Mouse (Mus musculus): Measurements from ENCODE around the gene Atp7b. TPM values are rescaled to one million over a fixed set of nuclear protein-coding genes. Genes with fewer than 3 reads are reported as not detected.

Atp7b gene
- total and polyA plus RNA-seq, 3 experiments, result 29.4 to 32.5 TPM; not detected in 1

GRCm38 (mm10) chr8:21958414-21958813, 101.7 kb downstream of the Atp7b start, which contains the start of gene Fam90a1a:
Fam90a1a (plus strand) TSS chr8:21958714.
- Histone ChIP-seq H3K9ac (ENCODE audit: control insufficient read depth, low read depth, low read length, poor library complexity, severe bottlenecking) (no peak within 1 kb of the TSS), H3K9me3 (replicated peaks; ENCODE audit: insufficient read depth, low read length) (no peaks in the 10 kb centered on the region), H3K27me3 (ENCODE audit: control insufficient read depth in 1 of 2, insufficient read depth in 2 of 2, low read length in 2 of 2) (no peaks in the 10 kb centered on the region), H3K36me3 (ENCODE audit: control insufficient read depth in 1 of 2, insufficient read depth in 2 of 2, low read length in 2 of 2) (no peaks in the 10 kb centered on the region), H3K4me3 (ENCODE audit: control insufficient read depth in 1 of 2, insufficient read depth in 1 of 2, low read depth in 2 of 2, low read length in 2 of 2) (no peak within 1 kb of the TSS), H3K79me2 (ENCODE audit: control insufficient read depth, insufficient read depth, low read length, poor library complexity) (no peaks in the 10 kb centered on the region), H3K27ac (ENCODE audit: control insufficient read depth, low read depth, low read length) (no peak within 1 kb of the TSS), H3K4me1 (ENCODE audit: control insufficient read depth in 1 of 2, insufficient read depth in 2 of 2, low read length in 2 of 2) (no peaks in the 10 kb centered on the region)
- no peak for DNase-seq (ENCODE audit: low read depth, low spot score)
- TF ChIP-seq MAZ (IDR thresholded peaks at IDR 0.05; ENCODE audit: low read depth, low read length), result no peak
- no peak for TF ChIP-seq MYB (IDR thresholded peaks at IDR 0.05; ENCODE audit: low read depth, low read length)
- no peak for TF ChIP-seq ELF1 (IDR thresholded peaks at IDR 0.05; ENCODE audit: low read depth, low read length)
- TF ChIP-seq ZKSCAN1 (IDR thresholded peaks at IDR 0.05; ENCODE audit: low read depth, low read length), result no peak
- no peak for TF ChIP-seq ZMIZ1 (IDR thresholded peaks at IDR 0.05; ENCODE audit: low read depth, low read length)
- no peak for TF ChIP-seq USF2 (IDR thresholded peaks at IDR 0.05; ENCODE audit: borderline replicate concordance in 1 of 2, insufficient read depth in 1 of 2, low read depth in 1 of 2, low read length in 2 of 2)

- Histone ChIP-seq H3K36me3 (ENCODE audit: control insufficient read depth in 1 of 2, insufficient read depth in 2 of 2, low read length in 2 of 2) (no peaks in the 10 kb centered on the region), H3K9ac (ENCODE audit: control insufficient read depth, low read depth, low read length, poor library complexity, severe bottlenecking) (no peak overlapping the region), H3K27ac (ENCODE audit: control insufficient read depth, low read depth, low read length) (no peak overlapping the region), H3K79me2 (ENCODE audit: control insufficient read depth, insufficient read depth, low read length, poor library complexity) (no peaks in the 10 kb centered on the region), H3K4me3 (ENCODE audit: control insufficient read depth in 1 of 2, insufficient read depth in 1 of 2, low read depth in 2 of 2, low read length in 2 of 2) (no peak overlapping the region), H3K4me1 (ENCODE audit: control insufficient read depth in 1 of 2, insufficient read depth in 2 of 2, low read length in 2 of 2) (no peaks in the 10 kb centered on the region), H3K9me3 (replicated peaks; ENCODE audit: insufficient read depth, low read length) (no peaks in the 10 kb centered on the region), H3K27me3 (ENCODE audit: control insufficient read depth in 1 of 2, insufficient read depth in 2 of 2, low read length in 2 of 2) (no peaks in the 10 kb centered on the region)
- TF ChIP-seq ZC3H11A (IDR thresholded peaks at IDR 0.05; ENCODE audit: low read depth, low read length) (no peak), KAT2A (conservative IDR thresholded peaks at IDR 0.05; ENCODE audit: low read depth, low read length) (no peak), ZNF384 (IDR thresholded peaks at IDR 0.05; ENCODE audit: low read depth, low read length) (no peak)
- DNase-seq (ENCODE audit: low read depth, low spot score), result no peak
Observed at GRCm38 (mm10) chr8:21956336-21956735, 103.8 kb downstream of the Atp7b start.

DNA sequence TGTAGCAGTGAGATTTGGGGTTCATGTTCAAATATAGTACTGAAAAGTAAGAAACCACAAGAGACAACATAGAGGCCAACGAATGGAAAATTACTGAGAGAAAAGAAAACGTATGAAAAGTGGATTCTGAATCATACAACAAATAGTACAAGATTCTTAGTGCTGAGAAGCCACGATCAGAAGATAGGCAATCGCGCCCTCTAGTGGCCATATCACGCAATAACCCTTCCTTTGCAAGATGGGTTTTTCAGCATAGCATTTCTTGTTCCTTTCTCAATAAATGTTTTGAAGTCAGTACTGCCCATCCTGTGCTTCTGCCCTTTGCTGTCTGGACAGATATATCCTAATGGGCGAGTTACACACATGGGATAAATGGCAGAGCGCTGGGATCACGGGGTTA, 104.8 kb downstream of the Atp7b start:
- Histone ChIP-seq H3K27me3 (ENCODE audit: control insufficient read depth in 1 of 2, insufficient read depth in 2 of 2, low read length in 2 of 2) (no peaks in the 10 kb centered on the region), H3K36me3 (ENCODE audit: control insufficient read depth in 1 of 2, insufficient read depth in 2 of 2, low read length in 2 of 2) (no peaks in the 10 kb centered on the region), H3K4me3 (ENCODE audit: control insufficient read depth in 1 of 2, insufficient read depth in 1 of 2, low read depth in 2 of 2, low read length in 2 of 2) (no peak overlapping the region), H3K27ac (ENCODE audit: control insufficient read depth, low read depth, low read length) (no peak overlapping the region), H3K79me2 (ENCODE audit: control insufficient read depth, insufficient read depth, low read length, poor library complexity) (no peaks in the 10 kb centered on the region), H3K9me3 (replicated peaks; ENCODE audit: insufficient read depth, low read length) (no peaks in the 10 kb centered on the region), H3K9ac (ENCODE audit: control insufficient read depth, low read depth, low read length, poor library complexity, severe bottlenecking) (no peak overlapping the region), H3K4me1 (ENCODE audit: control insufficient read depth in 1 of 2, insufficient read depth in 2 of 2, low read length in 2 of 2) (no peaks in the 10 kb centered on the region)
- TF ChIP-seq SMC3 (IDR thresholded peaks at IDR 0.05; ENCODE audit: low read depth, low read length) (peak; percentile 77), RAD21 (IDR thresholded peaks at IDR 0.05; ENCODE audit: low read depth, low read length) (peak; percentile 80), ZC3H11A (IDR thresholded peaks at IDR 0.05; ENCODE audit: low read depth, low read length) (peak; percentile 69), CTCF (IDR thresholded peaks at IDR 0.05 in 2 of 3, conservative IDR thresholded peaks at IDR 0.05 in 1 of 3; ENCODE audit: control insufficient read depth in 1 of 3, insufficient read depth in 1 of 3, low read depth in 2 of 3, low read length in 3 of 3, poor library complexity in 1 of 3, severe bottlenecking in 1 of 3) (peak; percentile 78 to 86 (median 85)), USF2 (IDR thresholded peaks at IDR 0.05; ENCODE audit: borderline replicate concordance in 1 of 2, insufficient read depth in 1 of 2, low read depth in 1 of 2, low read length in 2 of 2) (no peak), GATA1 (IDR thresholded peaks at IDR 0.05; ENCODE audit: low read depth, low read length) (0 out of 2 replicates have a peak, but pooled peaks have one; percentile 3), MYC (IDR thresholded peaks at IDR 0.05; ENCODE audit: low read depth, low read length) (no peak), NELFE (IDR thresholded peaks at IDR 0.05; ENCODE audit: low read depth, low read length) (no peak), ELF1 (IDR thresholded peaks at IDR 0.05; ENCODE audit: low read depth, low read length) (no peak), JUND (IDR thresholded peaks at IDR 0.05; ENCODE audit: low read depth, low read length) (0 out of 2 replicates have a peak, but pooled peaks have one; percentile 28), KAT2A (conservative IDR thresholded peaks at IDR 0.05; ENCODE audit: low read depth, low read length) (no peak), MEF2A (IDR thresholded peaks at IDR 0.05; ENCODE audit: extremely low read depth, insufficient replicate concordance, low read depth, low read length, poor library complexity, severe bottlenecking) (no peak), MAFK (IDR thresholded peaks at IDR 0.05; ENCODE audit: borderline replicate concordance, low read depth, low read length) (no peak), TBP (IDR thresholded peaks at IDR 0.05; ENCODE audit: low read depth, low read length) (no peak), TAL1 (IDR thresholded peaks at IDR 0.05; ENCODE audit: low read length) (no peak), GABPA (IDR thresholded peaks at IDR 0.05; ENCODE audit: low read depth, low read length) (no peak)
- peak; percentile 71 for DNase-seq (ENCODE audit: low read depth, low spot score)
